Mouse (Mus musculus) hindbrain, embryonic 12.5 days (tissue): Measurements from ENCODE around the gene Dnajb7. TPM values are rescaled to one million over a fixed set of nuclear protein-coding genes. Genes with fewer than 3 reads are reported as not detected.

ENCODE experiments used
- ATAC-seq: fragments of 200-750 bp; cut with Nextera tagmentation; 2 replicates; pipeline ENCODE4 v1.8.0; 2017; ENCODE audit warnings: moderate TSS enrichment; ENCODE audit not compliant: low FRiP score
- H3K27ac ChIP-seq: fragments of 300-500 bp; sonication (generic); 2 replicates; pipeline ENCODE4 v1.5.1; 2016; ENCODE audit warnings: mild to moderate bottlenecking
- H3K27me3 ChIP-seq: fragments of 300-500 bp; sonication (generic); 2 replicates; pipeline ENCODE4 v1.6.1; 2016; ENCODE audit warnings: mild to moderate bottlenecking
- H3K36me3 ChIP-seq: fragments of 300-500 bp; sonication (generic); 2 replicates; pipeline ENCODE4 v1.6.1; 2016; ENCODE audit warnings: mild to moderate bottlenecking
- H3K4me1 ChIP-seq: fragments of 300-500 bp; sonication (generic); 2 replicates; pipeline ENCODE4 v1.6.1; 2016
- H3K4me2 ChIP-seq: fragments of 300-500 bp; sonication (generic); replicated peaks from 2 replicates; pipeline ENCODE4 v1.6.1; 2016; ENCODE audit warnings: mild to moderate bottlenecking
- H3K4me3 ChIP-seq: fragments of 300-500 bp; sonication (generic); 2 replicates; pipeline ENCODE4 v1.5.1; 2016; ENCODE audit warnings: mild to moderate bottlenecking
- H3K9ac ChIP-seq: fragments of 300-500 bp; sonication (generic); 2 replicates; pipeline ENCODE4 v1.6.1; 2016; ENCODE audit warnings: mild to moderate bottlenecking, moderate library complexity
- H3K9me3 ChIP-seq: fragments of 300-500 bp; sonication (generic); replicated peaks from 2 replicates; pipeline ENCODE4 v1.6.1; 2016; ENCODE audit warnings: mild to moderate bottlenecking
- WGBS: fragments of 180-500 bp; shearing (Covaris S2); methylation state at CpG from one replicate; pipeline ENCODE4 v1.1.7; 2016; 5-methylcytosine and 5-hydroxymethylcytosine counted together
- polyA plus RNA-seq: library from polyadenylated mRNA; unstranded; fragments of >200 nt; fragmentation: Nextera tagmentation; extraction: Ambion mirVana; gene quantifications from 2 replicates; pipeline ENCODE4 v1.2.1, GENCODE M21; 2016

Dnajb7 gene
- polyA plus RNA-seq, 1 experiment from 2014 or later = 1.8 TPM

- no peaks in the 10 kb centered on the region for H3K9me3 ChIP-seq
- peak within 1 kb of the TSS; percentile 91 for H3K4me3 ChIP-seq
- H3K36me3 ChIP-seq = no peaks in the 10 kb centered on the region
- H3K4me1 ChIP-seq = peaks cover 22% of the 10 kb centered on the region
- peak within 1 kb of the TSS; percentile 71 for H3K4me2 ChIP-seq
- peak; percentile 99 for ATAC-seq
- H3K9ac ChIP-seq = peak within 1 kb of the TSS; percentile 95
- peak within 1 kb of the TSS; percentile 93 for H3K27ac ChIP-seq
- H3K27me3 ChIP-seq = no peaks in the 10 kb centered on the region
- WGBS = under 1% methylated on average over 50 of the region's 50 CpGs
Observed at GRCm38 (mm10) chr15:81399638-81400315, 8.3 kb downstream of the Dnajb7 start, which contains the start of the genes St13 and Xpnpep3. Gene St13 (minus strand): TSS chr15:81400077. Gene Xpnpep3 (plus strand): TSS chr15:81400138.

DNA sequence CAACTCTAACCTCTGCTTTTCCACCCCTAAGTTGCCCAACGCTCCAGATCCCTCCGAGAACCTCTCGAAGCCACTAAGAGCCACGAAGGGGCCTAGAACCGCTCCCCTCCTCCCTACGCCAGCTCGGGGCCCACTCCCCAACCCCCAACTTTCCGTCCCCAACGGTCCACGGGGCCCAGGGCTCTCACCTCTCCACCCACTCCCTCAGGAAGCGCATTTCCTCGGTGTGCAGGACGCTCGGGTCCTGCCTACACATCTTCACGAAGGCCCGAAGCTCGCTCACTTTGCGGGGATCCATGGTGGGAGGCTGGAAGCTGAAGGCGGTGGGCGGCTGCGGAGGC lies 8.8 kb downstream of the Dnajb7 start:
- H3K4me2 ChIP-seq = peak overlapping the region; percentile 71
- peak overlapping the region; percentile 95 for H3K9ac ChIP-seq
- no peaks in the 10 kb centered on the region for H3K27me3 ChIP-seq
- peaks cover 22% of the 10 kb centered on the region for H3K4me1 ChIP-seq
- H3K9me3 ChIP-seq = no peaks in the 10 kb centered on the region
- ATAC-seq = no peak; the same call in 1 of the 2 replicates
- peak overlapping the region; percentile 93 for H3K27ac ChIP-seq
- WGBS = under 1% methylated on average over 21 of the region's 21 CpGs
- H3K4me3 ChIP-seq = peak overlapping the region; percentile 91
- H3K36me3 ChIP-seq = no peaks in the 10 kb centered on the region

- no peak for ATAC-seq
- no peak overlapping the region for H3K27ac ChIP-seq
- H3K9me3 ChIP-seq = no peaks in the 10 kb centered on the region
- H3K36me3 ChIP-seq = no peaks in the 10 kb centered on the region
- peaks cover 22% of the 10 kb centered on the region for H3K4me1 ChIP-seq
- peak overlapping the region; percentile 71 for H3K4me2 ChIP-seq
- H3K27me3 ChIP-seq = no peaks in the 10 kb centered on the region
- H3K4me3 ChIP-seq = peak overlapping the region; percentile 91
- H3K9ac ChIP-seq = peak overlapping the region; percentile 95; the same call in 1 of the 2 replicates
Observed at GRCm38 (mm10) chr15:81398189-81398588, 9.9 kb downstream of the Dnajb7 start.

DNA sequence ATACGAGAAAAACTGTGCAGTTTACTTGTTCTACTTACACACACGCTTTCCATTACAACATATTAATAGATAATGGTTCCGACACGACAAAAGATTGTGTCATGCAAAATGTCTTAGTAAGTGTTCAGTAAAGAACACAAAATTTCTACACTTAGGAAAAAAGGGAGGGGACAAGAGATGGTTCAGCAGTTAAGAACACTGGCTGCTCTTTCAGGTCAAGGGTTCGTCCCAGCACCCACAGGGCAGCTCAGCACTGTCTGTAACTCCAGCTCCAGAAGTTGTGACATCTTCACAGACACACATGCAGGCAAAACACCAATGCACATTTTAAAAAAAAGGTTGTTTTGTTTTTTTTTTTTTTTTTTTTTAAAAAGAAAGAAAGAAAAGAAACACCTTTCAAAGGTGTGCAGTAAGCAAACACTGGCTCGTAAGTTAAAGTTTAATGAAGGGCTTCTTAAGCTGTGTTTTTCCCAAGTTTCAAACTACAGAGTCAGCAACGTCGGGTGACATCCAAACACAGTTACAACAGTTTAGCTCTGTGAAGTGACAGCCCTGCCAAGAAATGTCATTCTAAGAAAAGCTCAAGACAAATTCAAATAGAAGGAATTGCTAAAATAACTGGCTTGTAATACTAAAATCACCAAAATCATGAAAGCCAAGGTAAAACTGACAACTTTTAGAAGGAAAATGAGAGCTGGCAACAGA lies 13.7 kb downstream of the Dnajb7 start:
- Histone ChIP-seq H3K36me3 (peaks cover 21% of the 10 kb centered on the region), H3K9me3 (no peaks in the 10 kb centered on the region), H3K4me3 (no peak overlapping the region), H3K4me2 (no peak overlapping the region), H3K27me3 (no peaks in the 10 kb centered on the region), H3K27ac (no peak overlapping the region), H3K4me1 (peaks cover 15% of the 10 kb centered on the region), H3K9ac (no peak overlapping the region)
- ATAC-seq = no peak
- WGBS = 91% methylated on average over 8 of the region's 8 CpGs

DNA sequence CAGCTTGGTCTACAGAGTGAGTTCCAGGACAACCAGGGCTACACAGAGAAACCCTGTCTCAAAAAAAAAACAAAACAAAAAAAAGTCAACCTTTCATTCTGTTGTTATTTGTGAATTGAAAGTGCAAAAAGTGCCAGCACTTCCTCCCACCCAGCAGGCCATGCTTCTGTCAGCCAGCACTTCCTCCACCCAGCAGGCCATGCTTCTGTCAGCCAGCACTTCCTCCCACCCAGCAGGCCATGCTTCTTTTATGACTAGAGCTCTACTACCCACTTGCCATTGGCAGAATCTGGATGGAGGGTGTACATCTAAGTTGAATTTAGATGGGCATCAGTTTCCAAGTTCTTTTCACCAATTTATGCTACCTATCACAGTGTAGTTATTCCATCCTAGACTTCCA lies 15.1 kb downstream of the Dnajb7 start:
- Histone ChIP-seq H3K4me1 (peaks cover 9% of the 10 kb centered on the region; the same call in 1 of the 2 replicates), H3K27me3 (no peaks in the 10 kb centered on the region), H3K27ac (no peak overlapping the region), H3K9ac (no peak overlapping the region), H3K36me3 (peaks cover 33% of the 10 kb centered on the region), H3K9me3 (no peaks in the 10 kb centered on the region), H3K4me2 (no peak overlapping the region), H3K4me3 (no peak overlapping the region)
- ATAC-seq = no peak

DNA sequence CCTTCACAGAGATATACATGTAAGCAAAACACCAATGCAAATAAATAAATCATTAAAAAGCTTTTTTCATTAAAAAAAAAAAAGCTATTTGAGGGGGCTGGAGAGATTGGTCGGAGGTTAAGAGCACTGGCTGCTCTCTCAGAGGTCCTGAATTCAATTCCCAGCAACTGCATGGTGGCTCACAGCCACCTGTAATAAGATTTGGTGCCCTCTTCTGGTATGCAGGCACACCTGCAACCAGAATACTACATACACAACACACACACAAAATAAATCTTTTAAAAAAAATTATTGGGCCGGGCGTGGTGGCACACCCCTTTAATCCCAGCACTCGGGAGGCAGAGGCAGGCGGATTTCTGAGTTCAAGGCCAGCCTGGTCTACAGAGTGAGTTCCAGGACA lies 21.8 kb downstream of the Dnajb7 start:
- Histone ChIP-seq H3K4me3 (no peak overlapping the region), H3K27me3 (no peaks in the 10 kb centered on the region), H3K27ac (no peak overlapping the region), H3K4me1 (no peaks in the 10 kb centered on the region), H3K9me3 (no peaks in the 10 kb centered on the region), H3K36me3 (peaks cover 83% of the 10 kb centered on the region), H3K9ac (no peak overlapping the region), H3K4me2 (no peak overlapping the region)
- no peak for ATAC-seq
- WGBS = 97% methylated on average over 5 of the region's 5 CpGs

GRCm38 (mm10) chr15:81378845-81379244 lies 29.3 kb downstream of the Dnajb7 start:
- Histone ChIP-seq H3K9ac (no peak overlapping the region), H3K4me3 (no peak overlapping the region), H3K4me1 (no peaks in the 10 kb centered on the region), H3K27me3 (no peaks in the 10 kb centered on the region), H3K27ac (no peak overlapping the region), H3K36me3 (peaks cover 61% of the 10 kb centered on the region), H3K4me2 (no peak overlapping the region), H3K9me3 (no peaks in the 10 kb centered on the region)
- no peak for ATAC-seq
- 88% methylated on average over 2 of the region's 2 CpGs for WGBS

DNA sequence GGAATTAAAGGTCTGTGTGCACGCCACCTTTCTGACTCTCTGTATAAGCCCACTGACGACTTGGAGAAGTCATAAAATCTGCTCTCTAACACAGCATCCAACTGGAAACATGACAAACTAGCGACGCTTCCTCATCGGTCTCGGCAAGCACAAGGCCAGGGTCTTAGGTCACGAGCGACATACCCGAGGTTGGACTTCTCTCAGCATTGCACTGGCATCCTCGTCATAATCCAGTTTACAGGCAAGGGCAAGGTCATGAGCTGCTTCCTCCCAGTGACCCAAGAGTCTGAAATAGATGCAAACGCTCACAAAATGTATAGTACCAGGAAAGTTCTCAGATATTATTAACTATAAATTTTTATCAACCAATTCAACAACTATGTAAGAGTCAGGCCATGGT lies 33.5 kb downstream of the Dnajb7 start:
- peaks cover 69% of the 10 kb centered on the region for H3K36me3 ChIP-seq
- no peaks in the 10 kb centered on the region for H3K9me3 ChIP-seq
- H3K4me2 ChIP-seq = no peak overlapping the region
- H3K27me3 ChIP-seq = no peaks in the 10 kb centered on the region
- H3K9ac ChIP-seq = no peak overlapping the region
- no peak for ATAC-seq
- no peak overlapping the region for H3K27ac ChIP-seq
- no peak overlapping the region for H3K4me3 ChIP-seq
- no peaks in the 10 kb centered on the region for H3K4me1 ChIP-seq
- WGBS = 92% methylated on average over 11 of the region's 11 CpGs

DNA sequence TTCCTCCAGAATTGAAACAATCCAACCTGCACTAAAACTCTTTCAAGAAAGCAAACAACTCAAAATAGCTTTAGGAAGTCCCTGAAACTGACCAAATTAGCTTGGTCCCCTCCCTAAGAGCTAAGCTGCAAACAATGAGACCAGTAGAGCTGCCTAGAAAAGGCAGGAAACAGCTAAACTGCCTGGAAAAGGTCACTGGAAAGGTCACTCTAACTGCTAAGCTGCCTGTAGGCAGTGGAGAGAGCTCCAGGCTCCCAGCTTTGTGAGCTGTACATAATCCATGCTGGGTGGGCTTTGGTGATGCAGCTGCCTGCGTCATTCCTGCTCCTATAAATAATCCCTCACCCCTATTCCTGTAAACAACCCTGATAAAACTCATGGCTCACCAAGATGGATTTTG lies 37.7 kb downstream of the Dnajb7 start:
- H3K27me3 ChIP-seq = no peaks in the 10 kb centered on the region
- H3K9ac ChIP-seq = no peak overlapping the region
- H3K27ac ChIP-seq = no peak overlapping the region
- ATAC-seq = no peak
- H3K4me1 ChIP-seq = no peaks in the 10 kb centered on the region
- no peak overlapping the region for H3K4me2 ChIP-seq
- peaks cover 79% of the 10 kb centered on the region for H3K36me3 ChIP-seq
- H3K9me3 ChIP-seq = no peaks in the 10 kb centered on the region
- 71% methylated on average over 1 of the region's 1 CpGs for WGBS
- no peak overlapping the region for H3K4me3 ChIP-seq

- ATAC-seq = no peak
- H3K4me2 ChIP-seq = no peak overlapping the region
- H3K4me3 ChIP-seq = no peak overlapping the region
- H3K9ac ChIP-seq = no peak overlapping the region
- no peaks in the 10 kb centered on the region for H3K27me3 ChIP-seq
- H3K36me3 ChIP-seq = peaks cover 83% of the 10 kb centered on the region
- no peaks in the 10 kb centered on the region for H3K9me3 ChIP-seq
- H3K27ac ChIP-seq = no peak overlapping the region
- WGBS = 94% methylated on average over 1 of the region's 1 CpGs
- no peaks in the 10 kb centered on the region for H3K4me1 ChIP-seq
Observed at GRCm38 (mm10) chr15:81368601-81369000, 39.5 kb downstream of the Dnajb7 start.

DNA sequence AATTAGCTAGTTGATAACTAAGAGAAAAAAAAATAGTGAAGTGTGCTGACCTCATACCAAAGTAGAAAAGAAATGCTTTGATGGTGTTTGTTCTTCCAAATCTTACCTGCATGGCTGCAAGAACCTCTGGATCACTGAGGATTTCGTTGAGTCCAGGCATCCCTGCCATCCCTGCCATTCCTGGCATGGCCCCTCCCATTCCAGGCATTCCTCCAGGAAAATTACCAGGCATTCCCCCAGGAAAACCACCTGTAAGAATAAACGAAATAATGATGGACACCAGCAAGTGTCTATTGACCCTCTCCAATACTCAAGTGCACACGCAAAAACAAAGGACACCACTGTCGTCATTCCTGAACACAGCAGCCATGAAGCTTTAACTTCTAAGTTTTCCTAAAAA lies 41.9 kb downstream of the Dnajb7 start:
- peaks cover 69% of the 10 kb centered on the region for H3K36me3 ChIP-seq
- H3K9ac ChIP-seq = no peak overlapping the region
- no peak overlapping the region for H3K27ac ChIP-seq
- ATAC-seq = no peak
- no peak overlapping the region for H3K4me3 ChIP-seq
- WGBS = 89% methylated on average over 4 of the region's 4 CpGs
- H3K9me3 ChIP-seq = no peaks in the 10 kb centered on the region
- no peak overlapping the region for H3K4me2 ChIP-seq
- H3K4me1 ChIP-seq = peaks cover 2% of the 10 kb centered on the region; the same call in 1 of the 2 replicates
- no peaks in the 10 kb centered on the region for H3K27me3 ChIP-seq

DNA sequence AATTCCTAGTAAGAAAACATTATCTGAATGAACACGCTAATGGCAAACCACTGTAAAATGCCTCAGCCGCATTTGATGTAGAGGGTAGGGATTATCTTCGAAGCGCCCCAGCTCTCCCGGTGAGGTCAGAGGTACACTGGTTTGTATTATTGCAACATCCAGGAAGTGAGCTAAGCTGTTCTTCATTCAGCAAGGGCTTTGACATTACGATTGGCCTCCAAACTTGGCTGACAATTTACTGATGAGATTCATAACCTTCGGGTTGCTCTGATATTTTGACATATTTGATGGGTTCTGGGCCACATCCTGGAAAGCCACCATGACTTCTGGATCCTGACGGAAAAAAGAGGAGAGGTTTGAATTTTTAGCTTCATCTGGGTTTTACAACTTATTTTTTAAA lies 42.9 kb downstream of the Dnajb7 start:
- H3K36me3 ChIP-seq = peaks cover 62% of the 10 kb centered on the region
- ATAC-seq = no peak
- no peak overlapping the region for H3K9ac ChIP-seq
- H3K4me2 ChIP-seq = no peak overlapping the region
- peaks cover 7% of the 10 kb centered on the region; the same call in 1 of the 2 replicates for H3K4me1 ChIP-seq
- H3K9me3 ChIP-seq = no peaks in the 10 kb centered on the region
- 95% methylated on average over 8 of the region's 8 CpGs for WGBS
- H3K4me3 ChIP-seq = no peak overlapping the region
- no peaks in the 10 kb centered on the region for H3K27me3 ChIP-seq
- H3K27ac ChIP-seq = no peak overlapping the region

DNA sequence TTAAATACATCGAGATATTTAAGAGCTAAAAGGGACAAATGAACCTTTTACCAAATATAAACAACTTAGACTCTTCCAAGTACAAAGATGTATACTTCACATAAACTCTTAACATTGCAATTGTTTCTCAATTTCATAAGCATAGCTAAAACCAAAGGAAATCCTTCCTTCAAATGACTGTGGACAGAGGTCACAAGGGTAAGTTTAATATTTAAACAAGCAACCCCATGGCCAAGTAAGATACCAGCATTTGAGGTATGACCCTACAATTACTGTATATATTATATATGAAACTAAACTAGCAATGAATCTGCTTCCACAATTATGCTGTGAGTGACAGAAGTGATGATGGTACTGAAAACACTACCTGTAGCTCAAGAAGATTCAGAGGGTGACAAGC lies 43.8 kb downstream of the Dnajb7 start:
- Histone ChIP-seq H3K4me2 (no peak overlapping the region), H3K27ac (no peak overlapping the region), H3K27me3 (no peaks in the 10 kb centered on the region), H3K4me3 (no peak overlapping the region), H3K4me1 (peaks cover 16% of the 10 kb centered on the region), H3K36me3 (peaks cover 53% of the 10 kb centered on the region), H3K9me3 (no peaks in the 10 kb centered on the region), H3K9ac (no peak overlapping the region)
- WGBS = 98% methylated on average over 1 of the region's 1 CpGs
- ATAC-seq = no peak
